Mouse (Mus musculus): ENCODE results near the gene Hlcs. TPM values are rescaled to one million over a fixed set of nuclear protein-coding genes. Genes with fewer than 3 reads are reported as not detected.

The Hlcs gene
- polyA plus RNA-seq, 1 experiment, result 17.5 TPM

DNA sequence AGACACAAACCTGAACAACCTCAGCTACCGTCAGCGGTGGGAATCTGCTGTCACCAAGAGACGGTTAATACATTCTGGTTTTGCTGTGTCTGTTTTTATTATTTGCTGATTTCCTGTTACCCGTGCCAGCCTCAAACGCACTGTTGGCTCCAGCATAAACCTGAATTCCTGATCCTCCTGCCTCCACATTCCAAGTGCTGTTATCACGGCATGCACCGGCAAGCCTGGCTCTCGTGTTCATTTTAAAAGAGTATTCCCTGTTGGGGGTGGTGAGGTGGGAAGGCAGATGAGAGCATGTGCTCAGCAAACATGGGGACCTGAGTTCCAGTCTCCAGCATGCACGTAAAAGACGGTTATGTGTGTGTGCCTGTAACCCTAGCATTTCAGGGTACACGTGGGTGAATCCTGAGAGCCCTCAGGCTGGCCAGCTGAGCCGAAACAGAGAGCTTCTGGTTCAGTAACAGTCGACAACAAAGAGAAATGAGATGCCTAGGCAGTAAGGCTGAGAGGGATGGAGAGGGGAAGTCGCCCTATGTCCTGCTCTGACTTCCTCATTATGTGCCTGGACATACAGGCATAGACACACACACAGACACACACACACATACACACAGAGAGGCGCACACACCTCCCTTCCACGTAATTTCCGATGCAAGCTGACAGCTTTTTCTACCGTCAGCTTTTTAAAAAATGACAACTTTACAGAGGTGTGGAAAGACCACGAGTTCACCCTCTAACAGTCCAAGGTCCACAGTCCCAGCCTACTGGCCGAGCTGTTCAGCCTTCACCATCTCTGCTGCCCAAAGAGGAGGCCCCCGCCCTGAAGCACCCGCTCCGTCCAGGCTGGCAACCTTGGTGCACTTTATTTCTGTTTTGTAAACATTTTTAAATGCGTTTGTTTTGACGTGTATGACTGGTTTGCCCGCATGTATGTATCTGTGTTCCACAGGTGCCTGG lies 107.6 kb downstream of the Hlcs start:
- DNase-seq, result no peak
- Histone ChIP-seq H3K4me1 (ENCODE audit: control insufficient read depth, insufficient read depth, low read length) (peaks cover 17% of the 10 kb centered on the region), H3K27me3 (ENCODE audit: control insufficient read depth, insufficient read depth, low read length) (no peaks in the 10 kb centered on the region), H3K27ac (ENCODE audit: insufficient read depth, low read length) (no peak overlapping the region), H3K4me3 (replicated peaks; ENCODE audit: insufficient read depth, low read depth, low read length) (no peak overlapping the region)
- 90% methylated on average over 26 of the region's 26 CpGs for WGBS
- TF ChIP-seq CTCF (IDR thresholded peaks at IDR 0.05; ENCODE audit: borderline replicate concordance, insufficient read depth, low read depth, low read length), result no peak
- no peak for TF ChIP-seq POLR2A (IDR thresholded peaks at IDR 0.05; ENCODE audit: borderline replicate concordance, insufficient read depth, low read length)

- H3K4me3 ChIP-seq (replicated peaks; ENCODE audit: insufficient read depth, low read depth, low read length), result no peak overlapping the region
- no peak for DNase-seq
- WGBS, result 62% methylated on average over 5 of the region's 5 CpGs
- H3K4me1 ChIP-seq (ENCODE audit: control insufficient read depth, insufficient read depth, low read length), result no peaks in the 10 kb centered on the region
- TF ChIP-seq POLR2A (IDR thresholded peaks at IDR 0.05; ENCODE audit: borderline replicate concordance, insufficient read depth, low read length), result no peak
- TF ChIP-seq CTCF (IDR thresholded peaks at IDR 0.05; ENCODE audit: borderline replicate concordance, insufficient read depth, low read depth, low read length), result no peak
- no peaks in the 10 kb centered on the region for H3K27me3 ChIP-seq (ENCODE audit: control insufficient read depth, insufficient read depth, low read length)
- H3K27ac ChIP-seq (ENCODE audit: insufficient read depth, low read length), result no peak overlapping the region
Observed at GRCm38 (mm10) chr16:94201387-94201786, 112.0 kb downstream of the Hlcs start.

GRCm38 (mm10) chr16:94195913-94196312 lies 117.5 kb downstream of the Hlcs start:
- H3K27me3 ChIP-seq (ENCODE audit: control insufficient read depth, insufficient read depth, low read length), result no peaks in the 10 kb centered on the region
- TF ChIP-seq CTCF (IDR thresholded peaks at IDR 0.05; ENCODE audit: borderline replicate concordance, insufficient read depth, low read depth, low read length), result no peak
- no peak for TF ChIP-seq POLR2A (IDR thresholded peaks at IDR 0.05; ENCODE audit: borderline replicate concordance, insufficient read depth, low read length)
- no peak overlapping the region for H3K27ac ChIP-seq (ENCODE audit: insufficient read depth, low read length)
- 92% methylated on average over 5 of the region's 5 CpGs for WGBS
- no peak for DNase-seq
- peaks cover 5% of the 10 kb centered on the region; the same call in 1 of the 2 replicates for H3K4me1 ChIP-seq (ENCODE audit: control insufficient read depth, insufficient read depth, low read length)
- no peak overlapping the region for H3K4me3 ChIP-seq (replicated peaks; ENCODE audit: insufficient read depth, low read depth, low read length)

DNA sequence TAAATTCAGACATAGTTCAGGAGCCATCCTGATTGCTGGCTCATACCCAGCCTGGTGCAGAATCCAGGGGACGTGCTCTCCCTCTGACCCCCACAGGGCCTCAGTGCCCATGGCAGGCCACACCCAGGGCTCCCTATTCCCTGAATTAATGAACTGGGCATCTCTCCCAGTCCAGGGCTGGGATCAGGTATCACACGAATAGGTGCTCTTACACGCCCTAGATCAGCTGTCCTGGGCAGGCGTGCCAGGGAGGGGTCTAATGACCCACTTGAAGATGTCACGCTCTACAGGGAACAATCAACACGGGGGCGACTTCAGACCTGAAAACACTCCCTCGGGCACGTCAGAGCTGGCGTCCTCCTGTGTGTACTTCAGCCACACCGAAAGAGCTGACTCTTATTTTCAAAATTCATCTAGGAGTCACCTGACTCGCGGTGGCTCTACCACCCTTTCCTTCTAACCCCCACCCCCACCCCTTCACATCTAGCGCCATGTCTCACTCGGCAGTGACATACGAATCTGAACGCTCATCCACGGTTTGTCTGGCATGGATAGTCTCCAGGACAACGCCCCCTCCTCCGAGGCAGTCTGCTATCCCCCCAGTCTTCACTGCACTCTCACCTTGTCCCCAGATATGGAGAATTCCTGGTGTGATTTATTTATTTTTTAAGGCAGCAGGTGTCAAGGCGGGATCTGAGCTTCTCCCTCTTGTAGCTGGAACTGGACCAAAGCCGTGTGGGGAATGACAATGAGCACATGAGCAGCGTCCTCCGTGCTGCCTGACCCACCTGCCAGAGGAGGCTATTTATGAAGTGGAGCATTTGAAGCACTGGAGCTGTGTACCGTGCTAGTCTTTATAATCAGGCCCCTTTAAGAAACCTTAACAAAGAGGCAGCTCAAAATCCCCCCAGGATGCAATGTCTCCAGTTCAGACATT lies 121.7 kb downstream of the Hlcs start:
- peaks cover 5% of the 10 kb centered on the region; the same call in 1 of the 2 replicates for H3K4me1 ChIP-seq (ENCODE audit: control insufficient read depth, insufficient read depth, low read length)
- TF ChIP-seq POLR2A (IDR thresholded peaks at IDR 0.05; ENCODE audit: borderline replicate concordance, insufficient read depth, low read length) (no peak), CTCF (IDR thresholded peaks at IDR 0.05; ENCODE audit: borderline replicate concordance, insufficient read depth, low read depth, low read length) (no peak)
- WGBS, result 55% methylated on average over 25 of the region's 25 CpGs
- H3K27ac ChIP-seq (ENCODE audit: insufficient read depth, low read length), result no peak overlapping the region
- H3K27me3 ChIP-seq (ENCODE audit: control insufficient read depth, insufficient read depth, low read length), result no peaks in the 10 kb centered on the region
- H3K4me3 ChIP-seq (replicated peaks; ENCODE audit: insufficient read depth, low read depth, low read length), result no peak overlapping the region
- peak in 1 of 2 experiments; percentile 17 for DNase-seq

GRCm38 (mm10) chr16:94190256-94190655 lies 123.1 kb downstream of the Hlcs start:
- Histone ChIP-seq H3K4me1 (ENCODE audit: control insufficient read depth, insufficient read depth, low read length) (peaks cover 5% of the 10 kb centered on the region; the same call in 1 of the 2 replicates), H3K4me3 (replicated peaks; ENCODE audit: insufficient read depth, low read depth, low read length) (no peak overlapping the region), H3K27me3 (ENCODE audit: control insufficient read depth, insufficient read depth, low read length) (no peaks in the 10 kb centered on the region), H3K27ac (ENCODE audit: insufficient read depth, low read length) (no peak overlapping the region)
- DNase-seq, result no peak
- whole genome bisulfite sequencing, result 93% methylated on average over 5 of the region's 5 CpGs
- TF ChIP-seq POLR2A (IDR thresholded peaks at IDR 0.05; ENCODE audit: borderline replicate concordance, insufficient read depth, low read length) (no peak), CTCF (IDR thresholded peaks at IDR 0.05; ENCODE audit: borderline replicate concordance, insufficient read depth, low read depth, low read length) (no peak)

GRCm38 (mm10) chr16:94186526-94186925 lies 126.8 kb downstream of the Hlcs start:
- TF ChIP-seq CTCF (IDR thresholded peaks at IDR 0.05; ENCODE audit: borderline replicate concordance, insufficient read depth, low read depth, low read length) (no peak), POLR2A (IDR thresholded peaks at IDR 0.05; ENCODE audit: borderline replicate concordance, insufficient read depth, low read length) (no peak)
- H3K4me3 ChIP-seq (replicated peaks; ENCODE audit: insufficient read depth, low read depth, low read length), result no peak overlapping the region
- no peak overlapping the region for H3K27ac ChIP-seq (ENCODE audit: insufficient read depth, low read length)
- no peaks in the 10 kb centered on the region for H3K27me3 ChIP-seq (ENCODE audit: control insufficient read depth, insufficient read depth, low read length)
- H3K4me1 ChIP-seq (ENCODE audit: control insufficient read depth, insufficient read depth, low read length), result no peaks in the 10 kb centered on the region
- no peak for DNase-seq
- 85% methylated on average over 12 of the region's 12 CpGs for WGBS

DNA sequence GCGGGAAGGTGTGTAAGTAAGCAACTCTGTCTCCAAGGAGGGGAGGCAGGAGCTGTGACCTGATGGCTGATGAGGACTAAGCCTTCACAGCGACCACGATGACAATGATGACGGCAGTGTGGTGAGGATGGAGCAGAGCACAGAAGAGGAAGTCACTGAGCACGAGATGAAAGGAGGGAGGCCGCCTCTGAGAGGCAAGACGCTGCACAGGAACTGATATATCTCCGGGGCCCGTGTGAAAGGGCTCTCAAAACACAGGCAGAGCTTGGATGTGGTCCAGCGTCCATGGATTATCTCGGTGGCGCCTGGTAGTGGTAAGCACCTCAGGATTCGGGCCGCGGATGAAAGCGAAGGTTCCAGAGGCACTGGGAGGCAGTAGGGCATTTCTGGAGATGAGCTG lies 127.9 kb downstream of the Hlcs start:
- no peaks in the 10 kb centered on the region for H3K27me3 ChIP-seq (ENCODE audit: control insufficient read depth, insufficient read depth, low read length)
- 67% methylated on average over 16 of the region's 16 CpGs for WGBS
- TF ChIP-seq CTCF (IDR thresholded peaks at IDR 0.05; ENCODE audit: borderline replicate concordance, insufficient read depth, low read depth, low read length) (no peak), POLR2A (IDR thresholded peaks at IDR 0.05; ENCODE audit: borderline replicate concordance, insufficient read depth, low read length) (no peak)

More for the DNA sequence above, 127.9 kb downstream of the Hlcs start:
- Histone ChIP-seq H3K4me1 (ENCODE audit: control insufficient read depth, insufficient read depth, low read length) (no peaks in the 10 kb centered on the region), H3K4me3 (replicated peaks; ENCODE audit: insufficient read depth, low read depth, low read length) (no peak overlapping the region), H3K27ac (ENCODE audit: insufficient read depth, low read length) (no peak overlapping the region)
- no peak for DNase-seq

Data from cerebellum, adult 2 months (tissue).